ENCODE assay signal across 14 mouse cellular contexts in genomic region chr9:78720888-78721798, GRCm38 (mm10).
DNase-seq lines count a peak whose midpoint lies in the region; ATAC-seq lines count a peak whose summit lies in the region.
"Had no signal": no experiment of that assay in that cellular context is flagged by ENCODE, and none has a peak within 500 bp of the region (broad histone marks: within the 10 kb centered on the region; RNA-seq: fewer than 3 reads in every experiment).

No protein-coding gene starts in this region.

- peak; percentile 62 for DNase-seq in kidney, adult 9 months
- DNase-seq in kidney, adult 11 months = no peak
- DNase-seq in midbrain, embryonic 14.5 days = peak; percentile 3
- peak; percentile 16 for DNase-seq in Muller cell, postnatal 12 days (ENCODE audit: inconsistent ontology term)
- DNase-seq: adrenal gland, postnatal 36 days; spleen, adult 18-20 months; thymus, adult 2 months had no signal

- no peaks in the 10 kb centered on the region for H3K4me1 ChIP-seq in midbrain, embryonic 14.5 days (ENCODE audit: control insufficient read depth, insufficient read depth, low read length)
- H3K4me1 ChIP-seq in midbrain, embryonic 15.5 days = no peaks in the 10 kb centered on the region
- H3K4me1 ChIP-seq in stomach, embryonic 14.5 days (ENCODE audit: control insufficient read depth, insufficient read depth, low read length) = no peaks in the 10 kb centered on the region
- H3K4me1 ChIP-seq: heart, embryonic 13.5 days; limb, embryonic 12.5 days had no signal

- WGBS in midbrain, embryonic 14.5 days = 81% methylated on average over 6 of the region's 6 CpGs
- WGBS in midbrain, embryonic 15.5 days = 77% methylated on average over 6 of the region's 6 CpGs
- 46% methylated on average over 6 of the region's 6 CpGs for WGBS in stomach, embryonic 14.5 days

- H3K27me3 ChIP-seq in midbrain, embryonic 14.5 days (ENCODE audit: control insufficient read depth, insufficient read depth, low read length) = no peaks in the 10 kb centered on the region
- H3K27me3 ChIP-seq in midbrain, embryonic 15.5 days (replicated peaks) = no peaks in the 10 kb centered on the region
- H3K27me3 ChIP-seq in stomach, embryonic 14.5 days (ENCODE audit: control insufficient read depth, insufficient read depth, low read length) = no peaks in the 10 kb centered on the region
- H3K27me3 ChIP-seq: heart, embryonic 13.5 days; limb, embryonic 12.5 days had no signal

- no peaks in the 10 kb centered on the region for H3K36me3 ChIP-seq in midbrain, embryonic 14.5 days (ENCODE audit: control insufficient read depth, insufficient read depth, low read length)
- no peaks in the 10 kb centered on the region for H3K36me3 ChIP-seq in midbrain, embryonic 15.5 days (replicated peaks)
- H3K36me3 ChIP-seq in stomach, embryonic 14.5 days (ENCODE audit: control insufficient read depth, insufficient read depth, low read length) = no peaks in the 10 kb centered on the region
- H3K36me3 ChIP-seq: heart, embryonic 13.5 days; limb, embryonic 12.5 days had no signal

- no peaks in the 10 kb centered on the region for H3K9me3 ChIP-seq in midbrain, embryonic 14.5 days (ENCODE audit: control insufficient read depth, low read length)
- H3K9me3 ChIP-seq in midbrain, embryonic 15.5 days = no peaks in the 10 kb centered on the region
- no peaks in the 10 kb centered on the region for H3K9me3 ChIP-seq in stomach, embryonic 14.5 days (ENCODE audit: control insufficient read depth, low read depth, low read length)
- H3K9me3 ChIP-seq: limb, embryonic 12.5 days had no signal

- no peak overlapping the region for H3K27ac ChIP-seq in midbrain, embryonic 14.5 days (replicated peaks; ENCODE audit: low read depth, low read length)
- H3K27ac ChIP-seq in midbrain, embryonic 15.5 days = no peak overlapping the region
- no peak overlapping the region for H3K27ac ChIP-seq in stomach, embryonic 14.5 days (ENCODE audit: low read length)
- H3K27ac ChIP-seq: heart, embryonic 13.5 days; hindbrain, embryonic 14.5 days; limb, embryonic 12.5 days; macrophage had no signal

- no peak overlapping the region for H3K4me2 ChIP-seq in midbrain, embryonic 14.5 days (ENCODE audit: low read length)
- H3K4me2 ChIP-seq in midbrain, embryonic 15.5 days = no peak overlapping the region
- H3K4me2 ChIP-seq in stomach, embryonic 14.5 days (replicated peaks; ENCODE audit: low read depth, low read length) = no peak overlapping the region
- H3K4me2 ChIP-seq: heart, embryonic 13.5 days; hindbrain, embryonic 14.5 days; limb, embryonic 12.5 days had no signal

- H3K4me3 ChIP-seq in midbrain, embryonic 14.5 days (replicated peaks; ENCODE audit: low read depth, low read length) = no peak overlapping the region
- no peak overlapping the region for H3K4me3 ChIP-seq in midbrain, embryonic 15.5 days
- no peak overlapping the region for H3K4me3 ChIP-seq in stomach, embryonic 14.5 days (ENCODE audit: low read depth, low read length)
- H3K4me3 ChIP-seq: heart, embryonic 13.5 days; limb, embryonic 12.5 days had no signal

- ATAC-seq in midbrain, embryonic 14.5 days (ENCODE audit: low FRiP score, low TSS enrichment) = no peak
- ATAC-seq in midbrain, embryonic 15.5 days (replicated peaks) = no peak
- 0 out of 2 replicates have a peak, but pooled peaks have one; percentile 10 for ATAC-seq in stomach, embryonic 14.5 days (ENCODE audit: insufficient number of reproducible peaks, insufficient read depth, low FRiP score, low read depth)
- no peak for ATAC-seq in erythroid progenitor cell, adult 5-6 weeks (replicated peaks; ENCODE audit: low FRiP score, poor library complexity, severe bottlenecking)

- H3K9ac ChIP-seq in midbrain, embryonic 14.5 days (replicated peaks; ENCODE audit: low read length) = no peak overlapping the region
- H3K9ac ChIP-seq in midbrain, embryonic 15.5 days = no peak overlapping the region
- H3K9ac ChIP-seq in stomach, embryonic 14.5 days (replicated peaks; ENCODE audit: low read depth, low read length) = no peak overlapping the region
- H3K9ac ChIP-seq: heart, embryonic 13.5 days; hindbrain, embryonic 14.5 days; limb, embryonic 12.5 days had no signal
